Mouse (Mus musculus) hindbrain, postnatal 0 days (tissue): ENCODE data around the gene Grik1. TPM values are rescaled to one million over a fixed set of nuclear protein-coding genes. Genes with fewer than 3 reads are reported as not detected.
A peak's percentile ranks its signal among the peaks of the same experiment; 100 is the strongest.

Experiments
- ATAC-seq: fragments of 200-750 bp; cut with Nextera tagmentation; 2 replicates; pipeline ENCODE4 v1.8.0; 2017; ENCODE audit warnings: mild to moderate bottlenecking, moderate TSS enrichment, moderate library complexity
- DNase-seq: peaks from one replicate; pipeline ENCODE4 v3.0.0-alpha.2; 2015; ENCODE audit warnings: low spot score
- H3K27ac ChIP-seq: fragments of 300-500 bp; sonication (generic); 2 replicates; pipeline ENCODE4 v1.5.1; 2014; ENCODE audit warnings: mild to moderate bottlenecking
- H3K27me3 ChIP-seq: fragments of 300-500 bp; sonication (generic); 2 replicates; pipeline ENCODE4 v1.6.1; 2014; ENCODE audit warnings: low read length, mixed read lengths; ENCODE audit not compliant: insufficient read depth
- H3K36me3 ChIP-seq: fragments of 300-500 bp; sonication (generic); 2 replicates; pipeline ENCODE4 v1.6.1; 2014; ENCODE audit warnings: low read length, mixed read lengths; ENCODE audit not compliant: insufficient read depth
- H3K4me1 ChIP-seq: fragments of 300-500 bp; sonication (generic); 2 replicates; pipeline ENCODE4 v1.6.1; 2014; ENCODE audit warnings: antibody characterized with exemption, low read length, mixed read lengths; ENCODE audit not compliant: insufficient read depth
- H3K4me2 ChIP-seq: fragments of 300-500 bp; sonication (generic); 2 replicates; pipeline ENCODE4 v1.6.1; 2014; ENCODE audit warnings: low read depth, mild to moderate bottlenecking, low read length, moderate library complexity, mixed read lengths
- H3K4me3 ChIP-seq: fragments of 300-500 bp; sonication (generic); 2 replicates; pipeline ENCODE4 v1.5.1; 2014; ENCODE audit warnings: low read length
- H3K9ac ChIP-seq: fragments of 300-500 bp; sonication (generic); replicated peaks from 2 replicates; pipeline ENCODE4 v1.6.1; 2014; ENCODE audit warnings: mild to moderate bottlenecking, low read length, moderate library complexity, mixed read lengths
- H3K9me3 ChIP-seq: fragments of 300-500 bp; sonication (generic); 2 replicates; pipeline ENCODE4 v1.6.1; 2016; ENCODE audit warnings: low read length, mixed read lengths
- CTCF ChIP-seq: IDR thresholded peaks from 2 replicates; pipeline ENCODE4 v1.5.1; 2016; ENCODE audit warnings: antibody characterized with exemption, control low read depth, low read depth
- WGBS: fragments of 180-500 bp; shearing (Covaris S2); extraction: QIAGEN DNeasy Blood & Tissue Kit; methylation state at CpG from one replicate; pipeline ENCODE4 v1.1.7; 2014; 5-methylcytosine and 5-hydroxymethylcytosine counted together
- polyA plus RNA-seq: library from polyadenylated mRNA; unstranded; fragments of >200 nt; fragmentation: Nextera tagmentation; extraction: Ambion mirVana; gene quantifications from 2 replicates; pipeline ENCODE4 v1.2.1, GENCODE M21; 2015
- total RNA-seq: library from RNA; depleted of rRNA; stranded (reverse); fragments of >200 nt; gene quantifications from 2 replicates; pipeline ENCODE4 v1.2.3, GENCODE M21; 2014

The Grik1 gene
- total and polyA plus RNA-seq, 2 experiments from 2014 or later: 34.5 to 34.6 TPM

- ATAC-seq: no peak
- H3K4me1 ChIP-seq: no peaks in the 10 kb centered on the region
- no peak overlapping the region for H3K27ac ChIP-seq
- peak; percentile 10 for DNase-seq
- WGBS: 53% methylated on average over 6 of the region's 6 CpGs
- H3K9ac ChIP-seq: no peak overlapping the region
- H3K9me3 ChIP-seq: no peaks in the 10 kb centered on the region
- TF ChIP-seq CTCF: no peak
- no peak overlapping the region for H3K4me3 ChIP-seq
- H3K4me2 ChIP-seq: no peak overlapping the region
- H3K36me3 ChIP-seq: no peaks in the 10 kb centered on the region
- no peaks in the 10 kb centered on the region for H3K27me3 ChIP-seq
These were observed 318.2 kb downstream of the Grik1 start for GRCm38 (mm10) chr16:87971911-87972310.

DNA sequence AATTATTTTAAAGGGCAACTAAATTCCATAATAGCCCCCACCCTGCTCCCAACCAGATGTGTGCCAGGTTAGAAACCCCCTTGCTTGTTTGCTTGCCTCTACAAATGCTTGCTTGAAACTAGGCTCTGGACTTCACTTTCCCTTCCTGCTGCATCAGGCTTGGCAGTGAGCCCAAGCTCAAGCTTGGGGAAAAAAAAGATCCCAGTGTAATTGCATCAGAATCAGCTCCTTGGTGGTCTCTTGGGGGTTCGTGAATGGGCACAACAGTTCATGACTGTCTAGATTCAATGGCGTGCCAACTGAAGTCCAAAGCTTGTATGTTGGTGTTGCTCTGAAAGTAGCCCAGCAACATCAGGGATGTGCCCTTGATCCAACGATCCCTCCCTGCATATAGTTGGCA lies 320.1 kb downstream of the Grik1 start:
- no peak for TF ChIP-seq CTCF
- Histone ChIP-seq H3K9me3 (no peaks in the 10 kb centered on the region), H3K27ac (no peak overlapping the region), H3K4me3 (no peak overlapping the region), H3K4me2 (no peak overlapping the region), H3K4me1 (no peaks in the 10 kb centered on the region), H3K9ac (no peak overlapping the region), H3K36me3 (no peaks in the 10 kb centered on the region), H3K27me3 (no peaks in the 10 kb centered on the region)
- 43% methylated on average over 3 of the region's 3 CpGs for WGBS
- ATAC-seq: no peak
- peak; percentile 48 for DNase-seq

DNA sequence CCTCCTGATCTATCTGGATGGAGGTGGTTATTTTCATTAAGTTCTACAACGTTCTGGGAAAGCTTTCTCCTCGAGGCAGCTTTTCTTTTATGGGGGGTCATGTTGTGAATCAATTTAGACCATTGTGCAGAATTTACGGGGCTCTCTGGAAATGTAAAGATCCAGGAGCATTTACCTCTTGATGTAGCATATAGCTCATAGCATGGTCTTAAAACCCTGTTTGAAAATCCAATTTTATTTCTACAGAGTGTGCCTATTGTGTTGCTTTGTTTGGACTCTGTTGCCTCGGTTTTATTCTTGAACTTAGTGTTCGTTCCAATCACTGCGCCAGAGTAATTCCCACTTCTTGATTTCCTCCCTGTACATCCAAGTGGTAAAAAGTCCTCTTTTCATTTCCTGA lies 328.6 kb downstream of the Grik1 start:
- no peak for ATAC-seq
- TF ChIP-seq CTCF: no peak
- H3K27ac ChIP-seq: no peak overlapping the region
- no peaks in the 10 kb centered on the region for H3K27me3 ChIP-seq
- no peaks in the 10 kb centered on the region for H3K36me3 ChIP-seq
- no peak for DNase-seq
- H3K4me2 ChIP-seq: no peak overlapping the region
- H3K9ac ChIP-seq: no peak overlapping the region
- no peaks in the 10 kb centered on the region for H3K4me1 ChIP-seq
- H3K4me3 ChIP-seq: no peak overlapping the region
- WGBS: 71% methylated on average over 6 of the region's 6 CpGs
- no peaks in the 10 kb centered on the region for H3K9me3 ChIP-seq

- ATAC-seq: no peak
- Histone ChIP-seq H3K27ac (no peak overlapping the region), H3K9ac (no peak overlapping the region), H3K9me3 (no peaks in the 10 kb centered on the region), H3K4me1 (no peaks in the 10 kb centered on the region), H3K36me3 (no peaks in the 10 kb centered on the region), H3K4me3 (no peak overlapping the region), H3K4me2 (no peak overlapping the region), H3K27me3 (no peaks in the 10 kb centered on the region)
- WGBS: 93% methylated on average over 10 of the region's 10 CpGs
- DNase-seq: no peak
- TF ChIP-seq CTCF: no peak
These were observed 332.6 kb downstream of the Grik1 start for GRCm38 (mm10) chr16:87957449-87957848.

DNA sequence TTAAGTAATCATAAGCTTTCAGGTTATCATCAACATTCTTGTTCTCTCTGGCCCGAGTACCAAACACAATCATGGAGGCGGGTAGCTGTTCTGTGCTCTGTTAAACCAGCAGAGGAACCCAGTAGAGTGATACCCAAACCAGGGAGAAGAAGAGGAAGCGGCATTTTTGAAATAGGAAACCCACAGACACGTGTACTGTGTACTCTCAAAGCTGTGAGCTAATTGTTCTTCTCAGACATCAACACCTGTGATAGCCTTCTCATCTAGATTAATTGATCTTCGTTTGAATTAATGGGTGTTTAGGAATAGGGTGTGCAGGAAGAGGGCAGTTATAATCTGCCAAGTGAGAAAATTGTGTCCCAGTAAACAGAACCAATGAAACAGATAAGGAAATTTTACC lies 333.9 kb downstream of the Grik1 start:
- no peak overlapping the region for H3K4me3 ChIP-seq
- DNase-seq (no peak), ATAC-seq (no peak)
- H3K4me2 ChIP-seq: no peak overlapping the region
- no peaks in the 10 kb centered on the region for H3K4me1 ChIP-seq
- H3K36me3 ChIP-seq: no peaks in the 10 kb centered on the region
- H3K9me3 ChIP-seq: no peaks in the 10 kb centered on the region
- H3K9ac ChIP-seq: no peak overlapping the region
- TF ChIP-seq CTCF: no peak
- H3K27me3 ChIP-seq: no peaks in the 10 kb centered on the region
- 77% methylated on average over 5 of the region's 5 CpGs for WGBS
- H3K27ac ChIP-seq: no peak overlapping the region

GRCm38 (mm10) chr16:87954715-87955441 lies 335.2 kb downstream of the Grik1 start:
- DNase-seq: no peak
- Histone ChIP-seq H3K9me3 (no peaks in the 10 kb centered on the region), H3K27ac (no peak overlapping the region), H3K36me3 (no peaks in the 10 kb centered on the region), H3K9ac (no peak overlapping the region), H3K4me2 (no peak overlapping the region), H3K4me1 (no peaks in the 10 kb centered on the region), H3K27me3 (no peaks in the 10 kb centered on the region), H3K4me3 (no peak overlapping the region)
- TF ChIP-seq CTCF: no peak
- ATAC-seq: no peak
- WGBS: 82% methylated on average over 9 of the region's 9 CpGs

DNA sequence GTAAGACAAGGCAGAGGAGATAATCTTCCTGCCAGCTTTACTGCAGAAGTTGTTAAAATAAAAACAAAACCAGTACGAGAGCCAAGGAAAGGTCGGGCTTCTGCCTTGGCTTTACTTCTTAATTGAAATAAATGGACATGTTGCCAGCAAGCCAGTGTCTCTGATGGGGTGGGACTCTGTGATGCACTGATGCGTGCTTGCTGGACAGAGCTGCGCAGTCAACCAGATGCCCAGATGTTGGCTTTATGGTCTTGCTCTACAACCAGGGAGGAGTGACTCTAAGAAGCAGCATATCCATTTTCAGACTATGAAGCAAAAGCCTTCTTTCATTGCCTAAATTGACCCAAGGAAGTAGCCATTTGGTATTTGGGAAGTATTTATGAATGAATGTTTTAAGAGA lies 336.9 kb downstream of the Grik1 start:
- WGBS: 76% methylated on average over 4 of the region's 4 CpGs
- H3K4me1 ChIP-seq: no peaks in the 10 kb centered on the region
- no peak for TF ChIP-seq CTCF

More for the DNA sequence above, 336.9 kb downstream of the Grik1 start:
- Histone ChIP-seq H3K4me3 (no peak overlapping the region), H3K4me2 (no peak overlapping the region), H3K27me3 (no peaks in the 10 kb centered on the region), H3K27ac (no peak overlapping the region), H3K9me3 (no peaks in the 10 kb centered on the region), H3K36me3 (no peaks in the 10 kb centered on the region), H3K9ac (no peak overlapping the region)
- DNase-seq (no peak), ATAC-seq (no peak)
